Mouse (Mus musculus): ENCODE measurements around the gene Axl. TPM values are rescaled to one million over a fixed set of nuclear protein-coding genes. Genes with fewer than 3 reads are reported as not detected.

Gene Axl
- 25.4 and 26.7 TPM in 2 replicates for polyA plus RNA-seq (2015; fragmentation: Nextera tagmentation; extraction: Ambion mirVana)

- H3K4me2 ChIP-seq: peak within 1 kb of the TSS; percentile 67
- no peaks in the 10 kb centered on the region; the same call in 1 of the 2 replicates for H3K27me3 ChIP-seq
- H3K4me3 ChIP-seq: peak within 1 kb of the TSS; percentile 44
- no peaks in the 10 kb centered on the region for H3K9me3 ChIP-seq
- H3K36me3 ChIP-seq: no peaks in the 10 kb centered on the region
- peaks cover 19% of the 10 kb centered on the region for H3K4me1 ChIP-seq (replicated peaks)
- ATAC-seq (ENCODE audit: low read depth): peak; percentile 85
- WGBS: under 1% methylated on average over 27 of the region's 30 CpGs
- peak within 1 kb of the TSS; percentile 68 for H3K9ac ChIP-seq
- no peak within 1 kb of the TSS; the same call in 1 of the 2 replicates for H3K27ac ChIP-seq (replicated peaks)
Measured at GRCm38 (mm10) chr7:25788220-25789128, at the start of gene Axl. Gene Axl, minus strand, starts transcription at chr7:25788705.

GRCm38 (mm10) chr7:25835188-25835891 is 46.8 kb upstream of the Axl start:
- Histone ChIP-seq H3K4me3 (no peak overlapping the region), H3K4me1 (replicated peaks) (no peaks in the 10 kb centered on the region), H3K4me2 (no peak overlapping the region), H3K9me3 (no peaks in the 10 kb centered on the region), H3K9ac (no peak overlapping the region), H3K36me3 (no peaks in the 10 kb centered on the region), H3K27me3 (no peaks in the 10 kb centered on the region), H3K27ac (replicated peaks) (no peak overlapping the region)
- WGBS: 71% methylated on average over 10 of the region's 10 CpGs
- no peak for ATAC-seq (ENCODE audit: low read depth)

- WGBS: 82% methylated on average over 10 of the region's 10 CpGs
- Histone ChIP-seq H3K27ac (replicated peaks) (no peak overlapping the region), H3K4me2 (no peak overlapping the region), H3K9me3 (no peaks in the 10 kb centered on the region), H3K4me3 (no peak overlapping the region), H3K36me3 (no peaks in the 10 kb centered on the region), H3K4me1 (replicated peaks) (no peaks in the 10 kb centered on the region), H3K27me3 (no peaks in the 10 kb centered on the region), H3K9ac (no peak overlapping the region)
- no peak for ATAC-seq (ENCODE audit: low read depth)
Measured at GRCm38 (mm10) chr7:25831557-25832530, 43.3 kb upstream of the Axl start.

GRCm38 (mm10) chr7:25830251-25830650 is 41.7 kb upstream of the Axl start:
- Histone ChIP-seq H3K4me3 (no peak overlapping the region), H3K9me3 (no peaks in the 10 kb centered on the region), H3K36me3 (no peaks in the 10 kb centered on the region), H3K27ac (replicated peaks) (no peak overlapping the region), H3K4me1 (replicated peaks) (no peaks in the 10 kb centered on the region), H3K27me3 (no peaks in the 10 kb centered on the region), H3K9ac (no peak overlapping the region), H3K4me2 (no peak overlapping the region)
- ATAC-seq (ENCODE audit: low read depth): no peak
- WGBS: 53% methylated on average over 2 of the region's 2 CpGs

- H3K9me3 ChIP-seq: no peaks in the 10 kb centered on the region
- WGBS: 72% methylated on average over 3 of the region's 3 CpGs
- H3K27ac ChIP-seq (replicated peaks): no peak overlapping the region
- ATAC-seq (ENCODE audit: low read depth): no peak
- H3K4me2 ChIP-seq: no peak overlapping the region
- H3K27me3 ChIP-seq: no peaks in the 10 kb centered on the region
- no peak overlapping the region for H3K4me3 ChIP-seq
- H3K9ac ChIP-seq: no peak overlapping the region
- no peaks in the 10 kb centered on the region for H3K4me1 ChIP-seq (replicated peaks)
- no peaks in the 10 kb centered on the region for H3K36me3 ChIP-seq
Measured at GRCm38 (mm10) chr7:25827199-25827598, 38.7 kb upstream of the Axl start.

GRCm38 (mm10) chr7:25826029-25826428 is 37.5 kb upstream of the Axl start:
- WGBS: 81% methylated on average over 6 of the region's 6 CpGs
- no peak overlapping the region for H3K9ac ChIP-seq
- ATAC-seq (ENCODE audit: low read depth): no peak
- no peaks in the 10 kb centered on the region for H3K27me3 ChIP-seq
- no peak overlapping the region for H3K4me2 ChIP-seq
- no peaks in the 10 kb centered on the region for H3K9me3 ChIP-seq
- no peaks in the 10 kb centered on the region for H3K4me1 ChIP-seq (replicated peaks)
- H3K36me3 ChIP-seq: no peaks in the 10 kb centered on the region
- H3K27ac ChIP-seq (replicated peaks): no peak overlapping the region
- H3K4me3 ChIP-seq: no peak overlapping the region

GRCm38 (mm10) chr7:25825043-25825442 is 36.5 kb upstream of the Axl start:
- Histone ChIP-seq H3K9me3 (no peaks in the 10 kb centered on the region), H3K27ac (replicated peaks) (no peak overlapping the region), H3K4me1 (replicated peaks) (no peaks in the 10 kb centered on the region), H3K4me2 (no peak overlapping the region), H3K9ac (no peak overlapping the region), H3K27me3 (no peaks in the 10 kb centered on the region), H3K4me3 (no peak overlapping the region), H3K36me3 (no peaks in the 10 kb centered on the region)
- 61% methylated on average over 9 of the region's 9 CpGs for WGBS
- ATAC-seq (ENCODE audit: low read depth): no peak

GRCm38 (mm10) chr7:25816241-25816919 is 27.9 kb upstream of the Axl start, which contains the start of gene Cyp2s1:
Gene Cyp2s1, minus strand, starts transcription at chr7:25816913.
- Histone ChIP-seq H3K27ac (replicated peaks) (no peak within 1 kb of the TSS), H3K4me3 (peak within 1 kb of the TSS; percentile 49), H3K9ac (peak within 1 kb of the TSS; percentile 77), H3K4me1 (replicated peaks) (peaks cover 14% of the 10 kb centered on the region), H3K9me3 (no peaks in the 10 kb centered on the region), H3K36me3 (no peaks in the 10 kb centered on the region), H3K27me3 (peaks cover 38% of the 10 kb centered on the region), H3K4me2 (peak within 1 kb of the TSS; percentile 88)
- peak; percentile 72 for ATAC-seq (ENCODE audit: low read depth)
- WGBS: 1% methylated on average over 40 of the region's 40 CpGs

- WGBS: 24% methylated on average over 7 of the region's 7 CpGs
- ATAC-seq (ENCODE audit: low read depth): peak; percentile 13; the same call in 1 of the 2 replicates
Measured at GRCm38 (mm10) chr7:25815571-25815970, 27.1 kb upstream of the Axl start.

GRCm38 (mm10) chr7:25814711-25815110 is 26.2 kb upstream of the Axl start:
- WGBS: 85% methylated on average over 9 of the region's 9 CpGs
- no peak overlapping the region for H3K4me2 ChIP-seq
- peaks cover 38% of the 10 kb centered on the region for H3K27me3 ChIP-seq
- no peak overlapping the region for H3K9ac ChIP-seq
- no peak overlapping the region for H3K27ac ChIP-seq (replicated peaks)
- H3K36me3 ChIP-seq: no peaks in the 10 kb centered on the region
- H3K4me1 ChIP-seq (replicated peaks): peaks cover 14% of the 10 kb centered on the region
- no peak for ATAC-seq (ENCODE audit: low read depth)
- no peak overlapping the region for H3K4me3 ChIP-seq
- H3K9me3 ChIP-seq: no peaks in the 10 kb centered on the region

More at GRCm38 (mm10) chr7:25815571-25815970, 27.1 kb upstream of the Axl start:
- H3K36me3 ChIP-seq: no peaks in the 10 kb centered on the region
- peak overlapping the region; percentile 88 for H3K4me2 ChIP-seq
- peaks cover 38% of the 10 kb centered on the region for H3K27me3 ChIP-seq
- peak overlapping the region; percentile 49; the same call in 1 of the 2 replicates for H3K4me3 ChIP-seq
- H3K9ac ChIP-seq: peak overlapping the region; percentile 77; the same call in 1 of the 2 replicates
- H3K4me1 ChIP-seq (replicated peaks): peaks cover 14% of the 10 kb centered on the region
- no peak overlapping the region for H3K27ac ChIP-seq (replicated peaks)
- H3K9me3 ChIP-seq: no peaks in the 10 kb centered on the region

- Histone ChIP-seq H3K27ac (replicated peaks) (no peak overlapping the region), H3K4me1 (replicated peaks) (peaks cover 14% of the 10 kb centered on the region), H3K27me3 (peaks cover 30% of the 10 kb centered on the region), H3K4me2 (no peak overlapping the region), H3K36me3 (no peaks in the 10 kb centered on the region), H3K9ac (no peak overlapping the region), H3K9me3 (no peaks in the 10 kb centered on the region), H3K4me3 (no peak overlapping the region)
- 84% methylated on average over 1 of the region's 1 CpGs for WGBS
- ATAC-seq (ENCODE audit: low read depth): no peak
Measured at GRCm38 (mm10) chr7:25812195-25812594, 23.7 kb upstream of the Axl start.
